Mouse (Mus musculus) C2C12 (cell line): Measurements from ENCODE around the gene Calcoco1.

Experiments used
- CEBPB ChIP-seq: IDR thresholded peaks from one replicate; pipeline ENCODE4 v1.6.1; 2011; ENCODE audit warnings: low read depth, mild to moderate bottlenecking, control low read depth, moderate library complexity
- CTCF ChIP-seq: IDR thresholded peaks from one replicate; pipeline ENCODE4 v1.5.1; 2011; ENCODE audit not compliant: control insufficient read depth, insufficient read depth, insufficient read length
- FOSL1 ChIP-seq: IDR thresholded peaks from one replicate; pipeline ENCODE4 v1.8.0; 2011; ENCODE audit warnings: mild to moderate bottlenecking, low read length; ENCODE audit not compliant: poor library complexity, insufficient read depth, severe bottlenecking
- MAX ChIP-seq: IDR thresholded peaks from one replicate; pipeline ENCODE4 v1.6.1; 2011; ENCODE audit warnings: mild to moderate bottlenecking, control low read depth
- MYOD1 ChIP-seq: IDR thresholded peaks from one replicate; pipeline ENCODE4 v1.6.1; 2011; ENCODE audit warnings: low read depth; ENCODE audit not compliant: control insufficient read depth, insufficient read length
- MYOG ChIP-seq: IDR thresholded peaks from one replicate; pipeline ENCODE4 v1.6.1; 2011; ENCODE audit not compliant: control insufficient read depth, insufficient read length; ENCODE audit errors: extremely low read depth
- USF1 ChIP-seq: IDR thresholded peaks from one replicate; pipeline ENCODE4 v1.6.1; 2011; ENCODE audit warnings: low read depth, mild to moderate bottlenecking, control low read depth, moderate library complexity

GRCm38 (mm10) chr15:102673548-102673947, 48.4 kb downstream of the Calcoco1 start:
- TF ChIP-seq MAX (no peak), USF1 (no peak), CEBPB (no peak), CTCF (no peak), MYOG (no peak), MYOD1 (no peak), FOSL1 (no peak)
